Mouse (Mus musculus): Measurements from ENCODE around the gene Gpr156.

Gpr156 gene

GRCm38 (mm10) chr16:37911086-37911485, 5.2 kb upstream of the Gpr156 start:
- intact Hi-C loops (cut with DNase I) = no loop called here

- intact Hi-C loops (cut with DNase I) = no loop called here
Measured at GRCm38 (mm10) chr16:37916818-37917201, 514 bp downstream of the Gpr156 start.

GRCm38 (mm10) chr16:37919000-37919399, 2.7 kb downstream of the Gpr156 start:
- intact Hi-C loops (cut with DNase I) = no loop called here

- intact Hi-C loops (cut with DNase I) = no loop called here
Measured at GRCm38 (mm10) chr16:37920842-37921409, 4.6 kb downstream of the Gpr156 start.

GRCm38 (mm10) chr16:37926087-37926486, 9.8 kb downstream of the Gpr156 start:
- intact Hi-C loops (cut with DNase I) = no loop called here

- intact Hi-C loops (cut with DNase I) = no loop called here
Measured at GRCm38 (mm10) chr16:37927117-37927516, 10.8 kb downstream of the Gpr156 start.

- intact Hi-C loops (cut with DNase I) = no loop called here
Measured at GRCm38 (mm10) chr16:37929006-37929405, 12.7 kb downstream of the Gpr156 start.

GRCm38 (mm10) chr16:37929626-37930025, 13.3 kb downstream of the Gpr156 start:
- intact Hi-C loops (cut with DNase I) = no loop called here

- intact Hi-C loops (cut with DNase I) = no loop called here
Measured at GRCm38 (mm10) chr16:37934932-37935331, 18.6 kb downstream of the Gpr156 start.

- intact Hi-C loops (cut with DNase I) = no loop called here
Measured at GRCm38 (mm10) chr16:37937276-37937675, 21.0 kb downstream of the Gpr156 start.

GRCm38 (mm10) chr16:37938125-37939081, 22.1 kb downstream of the Gpr156 start:
- intact Hi-C loops (cut with DNase I) = no loop called here

GRCm38 (mm10) chr16:37939082-37939863, 23.0 kb downstream of the Gpr156 start:
- intact Hi-C loops (cut with DNase I) = no loop called here

GRCm38 (mm10) chr16:37940291-37940690, 24.0 kb downstream of the Gpr156 start:
- intact Hi-C loops (cut with DNase I) = no loop called here

GRCm38 (mm10) chr16:37943701-37944100, 27.4 kb downstream of the Gpr156 start:
- intact Hi-C loops (cut with DNase I) = no loop called here

GRCm38 (mm10) chr16:37945031-37945796, 28.9 kb downstream of the Gpr156 start:
- intact Hi-C loops (cut with DNase I) = loop anchor here (5.0 kb wide), 1 partner anchor 63 kb away; no protein-coding TSS in a partner anchor

GRCm38 (mm10) chr16:37947160-37947559, 30.9 kb downstream of the Gpr156 start:
- intact Hi-C loops (cut with DNase I) = loop anchor here (2.0 to 5.0 kb wide), 2 partner anchors 65 to 262 kb away; no protein-coding TSS in a partner anchor

GRCm38 (mm10) chr16:37948365-37948764, 32.1 kb downstream of the Gpr156 start:
- intact Hi-C loops (cut with DNase I) = loop anchor here (2.0 to 5.0 kb wide), 2 partner anchors 66 to 132 kb away; no protein-coding TSS in a partner anchor

GRCm38 (mm10) chr16:37951171-37951570, 34.9 kb downstream of the Gpr156 start:
- intact Hi-C loops (cut with DNase I) = no loop called here

GRCm38 (mm10) chr16:37953186-37953585, 36.9 kb downstream of the Gpr156 start:
- intact Hi-C loops (cut with DNase I) = no loop called here

- intact Hi-C loops (cut with DNase I) = no loop called here
Measured at GRCm38 (mm10) chr16:37953991-37954942, 38.0 kb downstream of the Gpr156 start.

Measured in adrenal gland (tissue).